Mouse (Mus musculus) embryonic facial prominence, embryonic 14.5 days (tissue): Measurements from ENCODE around the gene Fnbp1l. TPM values are rescaled to one million over a fixed set of nuclear protein-coding genes. Genes with fewer than 3 reads are reported as not detected.
A peak's percentile ranks its signal among the peaks of the same experiment; 100 is the strongest.

Source experiments
- ATAC-seq: fragments of 200-750 bp; cut with Nextera tagmentation; 2 replicates; pipeline ENCODE4 v1.8.0; 2017; ENCODE audit warnings: low read depth, moderate number of reproducible peaks, moderate TSS enrichment
- DNase-seq: peaks from one replicate; pipeline ENCODE4 v3.0.0-alpha.2; 2015; ENCODE audit warnings: low spot score
- H3K27ac ChIP-seq: fragments of 300-500 bp; sonication (generic); replicated peaks from 2 replicates; pipeline ENCODE4 v1.5.1; 2014; ENCODE audit warnings: low read depth, mild to moderate bottlenecking, low read length, moderate library complexity
- H3K27me3 ChIP-seq: fragments of 300-500 bp; sonication (generic); replicated peaks from 2 replicates; pipeline ENCODE4 v1.6.1; 2014; ENCODE audit warnings: low read length; ENCODE audit not compliant: control insufficient read depth, insufficient read depth
- H3K36me3 ChIP-seq: fragments of 300-500 bp; sonication (generic); 2 replicates; pipeline ENCODE4 v1.6.1; 2014; ENCODE audit warnings: low read length, mixed read lengths; ENCODE audit not compliant: control insufficient read depth, insufficient read depth
- H3K4me1 ChIP-seq: fragments of 300-500 bp; sonication (generic); 2 replicates; pipeline ENCODE4 v1.6.1; 2014; ENCODE audit warnings: antibody characterized with exemption, low read length; ENCODE audit not compliant: control insufficient read depth, insufficient read depth
- H3K4me2 ChIP-seq: fragments of 300-500 bp; sonication (generic); 2 replicates; pipeline ENCODE4 v1.6.1; 2014; ENCODE audit warnings: low read depth, mild to moderate bottlenecking, low read length, moderate library complexity, mixed read lengths
- H3K4me3 ChIP-seq: fragments of 300-500 bp; sonication (generic); 2 replicates; pipeline ENCODE4 v1.5.1; 2014; ENCODE audit warnings: low read depth, mild to moderate bottlenecking, low read length
- H3K9ac ChIP-seq: fragments of 300-500 bp; sonication (generic); 2 replicates; pipeline ENCODE4 v1.6.1; 2014; ENCODE audit warnings: low read depth, mild to moderate bottlenecking, low read length, moderate library complexity, mixed read lengths
- H3K9me3 ChIP-seq: fragments of 300-500 bp; sonication (generic); 2 replicates; pipeline ENCODE4 v1.6.1; 2016; ENCODE audit warnings: low read length; ENCODE audit not compliant: control insufficient read depth
- WGBS: fragments of 180-500 bp; shearing (Covaris S2); extraction: QIAGEN DNeasy Blood & Tissue Kit; methylation state at CpG from one replicate; pipeline ENCODE4 v1.1.7; 2014; 5-methylcytosine and 5-hydroxymethylcytosine counted together
- polyA plus RNA-seq: library from polyadenylated mRNA; unstranded; fragments of >200 nt; fragmentation: Nextera tagmentation; extraction: Ambion mirVana; gene quantifications from 2 replicates; pipeline ENCODE4 v1.2.1, GENCODE M21; 2014

Gene Fnbp1l
- polyA plus RNA-seq: 36.8 and 44.6 TPM in 2 replicates

DNA sequence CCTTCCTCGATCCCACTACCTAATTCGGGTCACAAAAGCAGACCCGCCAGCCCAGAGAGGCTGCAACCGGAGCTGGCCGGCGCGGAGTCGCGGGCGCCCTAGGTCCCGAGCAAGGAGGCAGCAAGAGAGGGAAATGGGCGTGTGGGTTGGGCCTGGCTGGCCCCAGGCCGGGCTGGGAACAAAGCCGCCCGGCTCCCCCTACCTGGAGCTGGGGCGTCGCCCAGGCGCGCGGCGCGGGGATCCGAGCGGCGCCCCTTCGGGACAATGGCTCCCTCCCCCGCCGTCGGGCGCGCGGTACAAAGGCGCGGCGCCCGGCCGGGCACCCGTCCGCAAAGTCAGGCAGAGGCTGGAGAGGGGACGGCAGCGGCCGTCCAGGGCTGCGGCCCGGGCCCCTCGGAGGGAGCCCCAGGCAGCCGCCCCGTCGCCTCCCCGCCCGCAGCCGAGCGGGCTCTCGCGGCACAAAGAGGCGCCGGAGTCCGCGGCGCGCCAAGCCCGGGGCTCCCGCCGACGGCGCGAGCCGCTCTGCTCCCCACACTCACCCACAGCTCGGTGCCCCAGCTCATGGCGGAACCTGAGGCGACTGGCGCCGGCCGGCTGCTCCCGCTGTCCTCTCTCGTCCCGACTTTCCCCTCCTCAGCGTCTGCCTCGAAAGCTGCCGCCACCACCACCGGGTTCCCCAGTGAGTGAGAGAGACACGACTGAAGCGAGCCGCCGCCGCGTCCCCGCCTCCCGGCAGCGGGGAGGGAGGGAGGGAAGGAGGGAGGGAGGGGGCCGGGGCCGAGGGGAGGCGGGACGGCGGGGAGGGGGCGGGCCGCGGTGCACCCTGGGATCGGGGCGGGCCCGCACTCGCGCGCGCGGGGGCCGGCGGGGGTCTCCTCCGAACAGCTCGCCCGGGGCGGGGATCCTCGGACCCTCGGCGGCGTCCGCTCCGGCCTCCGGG is at the start of gene Fnbp1l:
Gene Fnbp1l (minus strand): TSS at position 725 of the 940 bp plus-strand sequence.
- peak within 1 kb of the TSS; percentile 84 for H3K4me2 ChIP-seq
- peak within 1 kb of the TSS; percentile 98 for H3K27ac ChIP-seq
- ATAC-seq (peak; percentile 83), DNase-seq (peak; percentile 94)
- H3K4me1 ChIP-seq: peaks cover 23% of the 10 kb centered on the region
- H3K4me3 ChIP-seq: peak within 1 kb of the TSS; percentile 92
- no peaks in the 10 kb centered on the region for H3K27me3 ChIP-seq
- no peaks in the 10 kb centered on the region for H3K36me3 ChIP-seq
- H3K9ac ChIP-seq: peak within 1 kb of the TSS; percentile 97
- no peaks in the 10 kb centered on the region for H3K9me3 ChIP-seq
- under 1% methylated on average over 31 of the region's 118 CpGs for WGBS

DNA sequence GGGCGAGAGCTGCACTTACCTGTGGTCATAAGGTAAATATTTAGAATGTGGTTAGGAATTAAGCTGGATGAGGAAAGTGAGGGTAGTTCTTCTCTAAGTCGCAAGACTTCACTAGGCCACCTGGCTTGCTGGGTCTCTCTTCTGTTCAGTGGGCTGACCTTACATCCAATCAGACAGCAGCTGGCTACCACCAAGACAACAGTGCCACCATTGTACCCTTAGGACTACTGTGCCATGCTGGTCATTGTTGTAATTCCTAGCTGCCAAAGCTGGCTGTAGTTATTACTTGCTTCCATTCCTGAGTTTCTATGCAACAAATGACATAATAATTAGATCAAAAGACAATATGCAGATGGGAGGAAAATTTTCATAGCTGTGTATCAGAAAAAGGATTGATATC is 41.3 kb upstream of the Fnbp1l start:
- Histone ChIP-seq H3K27ac (no peak overlapping the region), H3K9ac (no peak overlapping the region), H3K27me3 (no peaks in the 10 kb centered on the region), H3K4me1 (no peaks in the 10 kb centered on the region), H3K9me3 (0 out of 2 replicates have a peak, but pooled peaks cover 2% of the 10 kb centered on the region), H3K36me3 (no peaks in the 10 kb centered on the region), H3K4me3 (no peak overlapping the region), H3K4me2 (no peak overlapping the region)
- no peak for DNase-seq
- 76% methylated on average over 2 of the region's 2 CpGs for WGBS
- no peak for ATAC-seq

DNA sequence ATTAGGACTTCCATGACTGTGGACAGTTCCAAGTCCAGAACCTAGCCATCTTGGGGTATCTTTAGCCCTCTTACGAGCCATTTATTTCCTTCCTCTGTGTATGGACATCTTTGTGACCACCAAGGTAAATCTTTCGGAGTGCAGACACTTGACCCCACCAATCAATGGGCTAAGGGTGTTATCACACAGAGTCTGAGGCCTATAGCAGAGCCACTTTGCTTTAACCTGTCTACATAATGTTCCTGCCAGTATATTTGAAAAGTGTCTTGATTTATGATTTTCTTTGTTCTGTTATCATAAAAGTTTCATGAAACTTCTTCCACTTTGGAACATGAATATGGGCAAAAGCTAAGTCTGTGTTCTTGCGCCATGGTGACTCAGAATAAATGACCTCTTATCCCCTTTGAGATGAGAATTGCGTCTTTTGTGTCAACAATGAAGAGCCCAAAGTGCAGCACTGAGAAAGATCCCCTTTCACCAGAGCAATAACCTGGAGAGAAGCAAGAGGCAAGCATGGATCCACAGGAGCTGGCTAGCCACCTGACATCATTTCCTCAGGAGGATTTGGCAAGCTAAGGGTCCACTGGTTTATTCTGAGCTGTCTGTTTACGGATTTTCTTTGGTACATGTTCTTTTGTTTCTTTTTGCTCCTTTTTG is 39.9 kb upstream of the Fnbp1l start:
- Histone ChIP-seq H3K9me3 (0 out of 2 replicates have a peak, but pooled peaks cover 2% of the 10 kb centered on the region), H3K4me1 (no peaks in the 10 kb centered on the region), H3K4me3 (no peak overlapping the region), H3K27ac (no peak overlapping the region), H3K36me3 (no peaks in the 10 kb centered on the region), H3K4me2 (no peak overlapping the region), H3K27me3 (no peaks in the 10 kb centered on the region), H3K9ac (no peak overlapping the region)
- WGBS: 86% methylated on average over 5 of the region's 5 CpGs
- ATAC-seq (no peak), DNase-seq (no peak)

DNA sequence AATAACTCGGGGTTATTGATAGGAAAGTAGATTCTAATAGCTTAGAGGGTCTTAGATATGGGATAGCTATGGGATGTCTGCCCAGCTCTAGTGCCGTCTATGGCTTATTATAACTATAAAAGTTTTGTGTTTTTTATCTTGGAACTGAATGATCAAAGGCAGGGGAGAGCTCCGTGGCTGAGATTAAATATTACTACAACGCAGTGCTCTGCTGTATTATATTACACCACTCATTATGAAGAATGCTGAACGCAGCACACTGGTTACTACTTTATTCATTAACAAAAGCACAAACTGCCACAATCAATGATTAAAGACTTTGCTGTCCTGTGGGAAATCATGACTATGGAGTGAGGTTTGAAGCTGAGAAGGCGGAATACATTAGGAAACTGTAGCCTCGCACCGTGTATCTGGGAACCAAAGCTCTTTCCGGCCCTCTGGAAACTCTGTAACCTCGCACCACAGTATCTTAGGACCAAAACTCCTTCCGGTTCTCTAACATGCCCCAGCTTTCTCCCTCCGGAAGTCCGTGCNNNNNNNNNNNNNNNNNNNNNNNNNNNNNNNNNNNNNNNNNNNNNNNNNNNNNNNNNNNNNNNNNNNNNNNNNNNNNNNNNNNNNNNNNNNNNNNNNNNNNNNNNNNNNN is 27.8 kb upstream of the Fnbp1l start:
- WGBS: 35% methylated on average over 13 of the region's 13 CpGs
- H3K9ac ChIP-seq: peak overlapping the region; percentile 5; the same call in 1 of the 2 replicates
- DNase-seq (peak; percentile 29), ATAC-seq (peak; percentile 33)
- no peaks in the 10 kb centered on the region for H3K4me1 ChIP-seq
- no peaks in the 10 kb centered on the region for H3K36me3 ChIP-seq
- peak overlapping the region; percentile 29 for H3K4me2 ChIP-seq
- H3K27me3 ChIP-seq: no peaks in the 10 kb centered on the region
- H3K9me3 ChIP-seq: no peaks in the 10 kb centered on the region
- no peak overlapping the region for H3K27ac ChIP-seq
- no peak overlapping the region for H3K4me3 ChIP-seq

DNA sequence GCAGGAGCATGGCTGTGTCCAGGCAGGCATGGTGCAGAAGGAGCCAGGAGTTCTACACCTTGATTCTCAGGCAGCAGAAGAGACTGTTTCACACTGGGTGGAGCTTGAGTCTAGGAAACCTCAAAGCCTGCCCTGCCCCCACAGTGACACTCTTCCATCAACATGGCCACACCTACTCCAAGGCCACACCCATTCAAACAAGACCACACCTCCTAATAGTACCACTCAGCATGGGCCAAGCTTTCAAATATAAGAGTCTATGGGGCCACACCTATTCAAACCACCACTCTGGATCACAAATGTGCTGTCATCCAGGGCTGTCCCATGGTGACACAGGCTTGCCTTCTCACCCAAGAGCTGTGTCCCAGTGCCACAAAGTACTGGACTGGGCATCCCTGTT is 20.8 kb upstream of the Fnbp1l start:
- Histone ChIP-seq H3K27ac (no peak overlapping the region), H3K4me3 (no peak overlapping the region), H3K27me3 (no peaks in the 10 kb centered on the region), H3K4me2 (no peak overlapping the region), H3K36me3 (no peaks in the 10 kb centered on the region), H3K9me3 (no peaks in the 10 kb centered on the region), H3K9ac (no peak overlapping the region), H3K4me1 (no peaks in the 10 kb centered on the region; the same call in 1 of the 2 replicates)
- ATAC-seq (no peak), DNase-seq (no peak)

DNA sequence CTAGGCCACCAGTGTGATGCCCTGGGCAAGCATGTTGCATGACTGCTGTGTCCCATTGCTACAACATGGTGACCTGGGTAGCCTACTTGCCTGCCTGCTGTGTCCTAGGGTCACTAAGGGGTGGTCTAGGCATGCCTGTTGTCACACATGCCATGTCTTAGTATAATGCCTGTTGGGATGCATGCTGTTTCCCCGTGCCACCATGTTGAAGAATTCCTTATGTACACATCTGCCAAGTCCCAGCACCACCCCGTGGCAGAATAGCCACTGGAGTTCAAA is 19.6 kb upstream of the Fnbp1l start:
- H3K27ac ChIP-seq: no peak overlapping the region
- no peaks in the 10 kb centered on the region for H3K36me3 ChIP-seq
- H3K4me1 ChIP-seq: no peaks in the 10 kb centered on the region; the same call in 1 of the 2 replicates
- no peak overlapping the region for H3K4me2 ChIP-seq
- H3K9me3 ChIP-seq: no peaks in the 10 kb centered on the region
- no peaks in the 10 kb centered on the region for H3K27me3 ChIP-seq
- no peak overlapping the region for H3K4me3 ChIP-seq
- WGBS: 79% methylated on average over 2 of the region's 2 CpGs
- H3K9ac ChIP-seq: no peak overlapping the region
- ATAC-seq (no peak; the same call in 1 of the 2 replicates), DNase-seq (no peak)

DNA sequence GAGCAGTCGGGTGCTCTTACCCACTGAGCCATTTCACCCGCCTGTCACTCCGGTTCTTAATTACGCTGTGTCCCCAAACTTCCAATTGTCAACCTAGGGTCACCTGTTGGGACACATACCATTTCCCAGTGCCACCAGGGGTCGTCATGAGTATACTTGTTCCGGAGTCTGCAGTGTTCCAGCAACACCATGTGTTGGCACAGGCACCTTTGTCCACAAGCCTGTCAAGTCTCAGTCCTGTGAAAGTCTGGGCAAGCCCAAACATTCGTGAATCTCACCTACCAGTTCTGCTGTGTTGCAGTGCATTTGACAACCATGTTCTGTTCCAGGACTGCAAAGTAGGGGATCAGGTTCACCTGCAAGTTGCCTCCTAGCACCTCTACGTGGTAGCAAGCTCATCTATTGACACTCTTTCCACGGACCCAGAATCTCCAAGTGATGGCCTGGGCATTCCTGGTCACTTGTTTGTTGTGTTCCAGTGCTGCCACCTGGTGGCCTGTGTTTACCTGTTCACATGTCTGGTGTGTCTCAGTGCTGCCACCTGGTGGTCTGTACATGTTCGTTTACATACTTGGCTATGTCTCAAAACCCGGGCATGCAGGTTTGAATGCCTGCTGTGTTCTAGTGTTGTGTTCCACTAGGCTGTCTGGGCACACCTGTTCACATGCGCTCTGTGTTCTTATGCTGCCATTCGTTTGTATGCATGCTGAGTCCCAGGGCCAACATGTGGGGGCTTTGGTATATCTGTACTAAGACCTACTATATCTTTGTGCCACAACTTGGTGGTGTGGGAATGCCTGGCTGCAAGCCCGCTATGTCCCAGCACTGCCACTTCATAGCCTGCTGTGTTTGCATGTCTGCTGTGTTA is 19.0 kb upstream of the Fnbp1l start:
- no peaks in the 10 kb centered on the region for H3K27me3 ChIP-seq
- H3K4me1 ChIP-seq: no peaks in the 10 kb centered on the region; the same call in 1 of the 2 replicates
- DNase-seq: peak; percentile 99
- 38% methylated on average over 14 of the region's 14 CpGs for WGBS
- H3K36me3 ChIP-seq: no peaks in the 10 kb centered on the region
- H3K4me2 ChIP-seq: peak overlapping the region; percentile 28
- H3K4me3 ChIP-seq: no peak overlapping the region
- no peak overlapping the region for H3K9ac ChIP-seq
- H3K27ac ChIP-seq: no peak overlapping the region
- ATAC-seq: peak; percentile 76
- no peaks in the 10 kb centered on the region for H3K9me3 ChIP-seq

DNA sequence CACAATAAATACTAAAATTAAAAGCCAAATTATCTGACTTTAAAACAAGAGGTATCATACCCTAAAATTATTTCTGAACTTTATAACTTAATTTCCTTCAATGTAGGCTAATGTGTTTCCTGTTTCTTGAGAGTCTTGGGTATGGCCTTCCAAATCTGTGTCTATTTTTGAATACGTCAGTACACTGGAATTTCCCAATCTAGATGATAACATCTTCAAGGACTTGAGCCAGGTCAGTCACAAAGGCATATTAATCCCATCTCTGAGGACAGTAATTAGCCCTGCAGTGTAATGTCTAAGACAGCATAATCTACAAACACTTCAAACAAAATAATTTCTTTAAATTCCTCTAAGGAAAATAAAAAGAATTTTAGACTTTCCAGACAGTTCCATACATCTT is 17.8 kb upstream of the Fnbp1l start:
- Histone ChIP-seq H3K9ac (no peak overlapping the region), H3K4me3 (no peak overlapping the region), H3K27ac (no peak overlapping the region), H3K4me1 (no peaks in the 10 kb centered on the region; the same call in 1 of the 2 replicates), H3K9me3 (no peaks in the 10 kb centered on the region), H3K36me3 (no peaks in the 10 kb centered on the region), H3K4me2 (no peak overlapping the region), H3K27me3 (no peaks in the 10 kb centered on the region)
- ATAC-seq (no peak), DNase-seq (no peak)
- WGBS: 79% methylated on average over 1 of the region's 1 CpGs
